ENCODE assay signal across 10 mouse cellular contexts in the genomic region with DNA sequence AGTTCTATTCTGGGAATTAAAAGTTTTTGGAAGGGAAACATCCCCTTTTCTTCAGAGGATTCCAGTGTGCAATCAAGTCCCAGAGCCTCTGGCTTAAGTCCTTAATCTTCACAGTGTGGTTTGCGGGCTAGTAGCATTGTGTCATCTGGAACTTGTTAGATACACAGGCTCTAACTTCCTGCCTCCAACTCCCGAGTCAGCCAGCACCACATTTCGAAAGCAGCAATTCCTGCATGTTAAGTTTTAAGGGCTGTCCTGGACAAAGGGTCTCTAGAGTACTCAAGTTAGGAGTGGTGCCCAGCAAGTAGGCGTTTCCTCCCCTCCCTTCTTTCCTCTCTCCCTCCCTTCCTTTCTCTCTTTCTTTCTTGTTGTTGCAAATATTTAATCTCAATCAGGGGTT. TPM values are rescaled to one million over a fixed set of nuclear protein-coding genes. Genes with fewer than 3 reads are reported as not detected.
DNase-seq lines count a peak whose midpoint lies in the region; ATAC-seq and TF ChIP-seq lines count a peak whose summit lies in the region.
"Had no signal": no experiment of that assay in that cellular context is flagged by ENCODE, and none has a peak within 500 bp of the region (broad histone marks: within the 10 kb centered on the region; RNA-seq: fewer than 3 reads in every experiment).

No protein-coding gene starts in this region.

- no peak overlapping the region for H3K4me2 ChIP-seq in lung, embryonic 14.5 days
- no peak overlapping the region for H3K4me2 ChIP-seq in forebrain, embryonic 11.5 days (ENCODE audit: low read depth, low read length, severe bottlenecking)
- H3K4me2 ChIP-seq in hindbrain, embryonic 14.5 days (replicated peaks), result no peak overlapping the region

- H3K4me3 ChIP-seq in lung, embryonic 14.5 days (ENCODE audit: low read depth, low read length), result no peak overlapping the region
- no peak overlapping the region for H3K4me3 ChIP-seq in forebrain, embryonic 11.5 days (ENCODE audit: low read depth, low read length)
- H3K4me3 ChIP-seq in hindbrain, embryonic 14.5 days (replicated peaks; ENCODE audit: low read length), result no peak overlapping the region

- DNase-seq in 3134 (ENCODE audit: extremely low read depth, insufficient read length, low spot score), result peak; percentile 48
- peak; percentile 86 for DNase-seq in NIH3T3 (ENCODE audit: low read depth)
- peak; percentile 64 for DNase-seq in gastrocnemius, postnatal 25 days
- DNase-seq in lung, embryonic 14.5 days, result peak; percentile 33
- DNase-seq in ovary, postnatal 36 days (ENCODE audit: low spot score), result no peak
- DNase-seq in forebrain, embryonic 11.5 days (ENCODE audit: low spot score), result no peak
- DNase-seq in natural killer cell, adult 2 months (ENCODE audit: low spot score in 2 of 2), result no peak
- DNase-seq in hindbrain, embryonic 14.5 days (ENCODE audit: low spot score), result no peak
- DNase-seq: left cerebral cortex, postnatal 4 days; right cerebral cortex, postnatal 4 days had no signal

- ATAC-seq in lung, embryonic 14.5 days (ENCODE audit: insufficient read depth), result no peak
- no peak for ATAC-seq in forebrain, embryonic 11.5 days (replicated peaks; ENCODE audit: low FRiP score)
- no peak for ATAC-seq in hindbrain, embryonic 14.5 days (ENCODE audit: low FRiP score)

- H3K36me3 ChIP-seq in lung, embryonic 14.5 days (ENCODE audit: insufficient read depth), result no peaks in the 10 kb centered on the region
- no peaks in the 10 kb centered on the region for H3K36me3 ChIP-seq in forebrain, embryonic 11.5 days (ENCODE audit: control insufficient read depth, insufficient read depth, low read length)
- no peaks in the 10 kb centered on the region for H3K36me3 ChIP-seq in hindbrain, embryonic 14.5 days (replicated peaks; ENCODE audit: control insufficient read depth, insufficient read depth)

- no peaks in the 10 kb centered on the region for H3K27me3 ChIP-seq in lung, embryonic 14.5 days (ENCODE audit: insufficient read depth, low read length)
- H3K27me3 ChIP-seq in forebrain, embryonic 11.5 days (ENCODE audit: control insufficient read depth, insufficient read depth, low read length), result no peaks in the 10 kb centered on the region
- no peaks in the 10 kb centered on the region for H3K27me3 ChIP-seq in hindbrain, embryonic 14.5 days (ENCODE audit: control insufficient read depth, insufficient read depth, low read length)

- H3K9me3 ChIP-seq in lung, embryonic 14.5 days (ENCODE audit: low read depth, low read length), result no peaks in the 10 kb centered on the region
- H3K9me3 ChIP-seq in forebrain, embryonic 11.5 days (ENCODE audit: control insufficient read depth, low read length), result no peaks in the 10 kb centered on the region
- H3K9me3 ChIP-seq in hindbrain, embryonic 14.5 days (ENCODE audit: control insufficient read depth, low read length), result no peaks in the 10 kb centered on the region

- TF ChIP-seq CTCF in lung, embryonic 14.5 days (IDR thresholded peaks at IDR 0.05; ENCODE audit: low read depth), result no peak

- H3K27ac ChIP-seq in lung, embryonic 14.5 days (ENCODE audit: low read depth), result no peak overlapping the region
- H3K27ac ChIP-seq in forebrain, embryonic 11.5 days (ENCODE audit: low read depth, low read length), result no peak overlapping the region
- H3K27ac ChIP-seq in hindbrain, embryonic 14.5 days, result no peak overlapping the region

- no peaks in the 10 kb centered on the region for H3K4me1 ChIP-seq in lung, embryonic 14.5 days (ENCODE audit: insufficient read depth)
- H3K4me1 ChIP-seq in forebrain, embryonic 11.5 days (replicated peaks; ENCODE audit: control insufficient read depth, insufficient read depth, low read length), result no peaks in the 10 kb centered on the region
- no peaks in the 10 kb centered on the region for H3K4me1 ChIP-seq in hindbrain, embryonic 14.5 days (replicated peaks; ENCODE audit: control insufficient read depth, insufficient read depth, low read length)

- no peak overlapping the region for H3K9ac ChIP-seq in lung, embryonic 14.5 days
- no peak overlapping the region for H3K9ac ChIP-seq in forebrain, embryonic 11.5 days (ENCODE audit: low read length)
- H3K9ac ChIP-seq in hindbrain, embryonic 14.5 days, result no peak overlapping the region

- WGBS in lung, embryonic 14.5 days, result 31% methylated on average over 4 of the region's 4 CpGs
- 71% methylated on average over 4 of the region's 4 CpGs for WGBS in forebrain, embryonic 11.5 days
- 67% methylated on average over 4 of the region's 4 CpGs for WGBS in hindbrain, embryonic 14.5 days

RNA-seq across cellular contexts. Expression of a gene that starts 7.0 kb away (rescaled TPM):
- total RNA-seq in gastrocnemius, postnatal 25 days (2021), result under 1 TPM in 1 of 2 experiments, not detected in 1; 0.05 TPM
- 0.14 and 0.24 TPM in 2 replicates for polyA plus RNA-seq in lung, embryonic 14.5 days (2014; fragmentation: Nextera tagmentation; extraction: Ambion mirVana)
- polyA plus RNA-seq in forebrain, embryonic 11.5 days (2014; fragmentation: Nextera tagmentation; extraction: Ambion mirVana), result 0.04 and 0.08 TPM in 2 replicates
- polyA plus RNA-seq in hindbrain, embryonic 14.5 days (2014; fragmentation: Nextera tagmentation; extraction: Ambion mirVana), result 0.48 and 0.98 TPM in 2 replicates

RNA-seq across cellular contexts. Expression of a gene that starts 19.8 kb away (rescaled TPM):
- total RNA-seq in gastrocnemius, postnatal 25 days (2021), result 100 to 1,000 TPM; 357 to 371 TPM
- 164 and 166 TPM in 2 replicates for polyA plus RNA-seq in lung, embryonic 14.5 days (2014; fragmentation: Nextera tagmentation; extraction: Ambion mirVana)
- 146 and 158 TPM in 2 replicates for polyA plus RNA-seq in forebrain, embryonic 11.5 days (2014; fragmentation: Nextera tagmentation; extraction: Ambion mirVana)
- 151 and 153 TPM in 2 replicates for polyA plus RNA-seq in hindbrain, embryonic 14.5 days (2014; fragmentation: Nextera tagmentation; extraction: Ambion mirVana)

Comparison
In these comparisons a context has a peak if more than half of its experiments do, and no peak if none do; other contexts are left out.
1. DNase-seq: peak in 3134 (single experiment), NIH3T3 (single experiment), gastrocnemius, postnatal 25 days (single experiment) and lung, embryonic 14.5 days (single experiment); none in ovary, postnatal 36 days (single experiment), forebrain, embryonic 11.5 days (single experiment), natural killer cell, adult 2 months (0 of 2) and hindbrain, embryonic 14.5 days (single experiment).